Mouse (Mus musculus): Measurements from ENCODE around the gene Map3k7.
A peak's percentile ranks its signal among the peaks of the same experiment; 100 is the strongest.
"Not testable (repeated sequence)": the region's sequence is repeated elsewhere in the genome, so short reads cannot be mapped to it uniquely, and the experiment has no call there.

Map3k7 gene

DNA sequence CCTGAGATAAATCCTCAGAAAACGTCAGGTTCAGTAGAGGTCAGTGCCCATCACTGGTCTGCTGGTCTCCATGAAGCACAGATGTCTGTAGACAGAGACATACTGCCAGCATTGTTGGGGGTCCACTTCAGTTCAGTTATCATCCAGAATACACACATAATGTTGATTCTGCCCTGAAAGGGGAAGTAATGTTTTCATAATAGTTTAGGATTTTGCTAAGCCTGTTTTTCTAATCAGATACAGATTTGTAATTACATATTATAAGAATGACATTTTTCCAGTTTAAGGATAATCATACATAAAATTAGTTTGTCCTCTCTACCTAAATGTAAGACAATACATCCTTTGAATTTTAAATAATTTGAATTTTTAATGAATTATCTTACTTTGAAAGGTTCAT, 30.0 kb downstream of the Map3k7 start:
- DNase-seq: no peak

DNA sequence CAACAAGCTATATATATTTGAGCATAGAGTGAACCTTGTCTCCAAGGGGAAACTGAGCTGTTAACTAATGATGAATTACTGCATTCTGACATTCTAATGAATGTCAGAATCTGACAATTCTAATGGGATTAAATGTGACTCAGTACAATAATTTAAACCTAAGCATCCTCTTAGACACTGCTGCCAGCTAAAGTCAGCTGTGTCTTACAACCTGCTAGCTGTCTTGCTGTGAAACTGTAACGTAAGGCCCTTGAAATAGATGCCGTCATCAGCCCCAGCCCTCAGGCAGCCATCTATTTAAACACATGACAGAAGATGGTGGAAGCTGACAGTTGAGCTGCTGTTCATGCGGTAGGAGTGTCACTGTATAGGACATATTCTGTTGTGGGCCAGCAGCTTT, 37.6 kb downstream of the Map3k7 start:
- no peak for DNase-seq

DNA sequence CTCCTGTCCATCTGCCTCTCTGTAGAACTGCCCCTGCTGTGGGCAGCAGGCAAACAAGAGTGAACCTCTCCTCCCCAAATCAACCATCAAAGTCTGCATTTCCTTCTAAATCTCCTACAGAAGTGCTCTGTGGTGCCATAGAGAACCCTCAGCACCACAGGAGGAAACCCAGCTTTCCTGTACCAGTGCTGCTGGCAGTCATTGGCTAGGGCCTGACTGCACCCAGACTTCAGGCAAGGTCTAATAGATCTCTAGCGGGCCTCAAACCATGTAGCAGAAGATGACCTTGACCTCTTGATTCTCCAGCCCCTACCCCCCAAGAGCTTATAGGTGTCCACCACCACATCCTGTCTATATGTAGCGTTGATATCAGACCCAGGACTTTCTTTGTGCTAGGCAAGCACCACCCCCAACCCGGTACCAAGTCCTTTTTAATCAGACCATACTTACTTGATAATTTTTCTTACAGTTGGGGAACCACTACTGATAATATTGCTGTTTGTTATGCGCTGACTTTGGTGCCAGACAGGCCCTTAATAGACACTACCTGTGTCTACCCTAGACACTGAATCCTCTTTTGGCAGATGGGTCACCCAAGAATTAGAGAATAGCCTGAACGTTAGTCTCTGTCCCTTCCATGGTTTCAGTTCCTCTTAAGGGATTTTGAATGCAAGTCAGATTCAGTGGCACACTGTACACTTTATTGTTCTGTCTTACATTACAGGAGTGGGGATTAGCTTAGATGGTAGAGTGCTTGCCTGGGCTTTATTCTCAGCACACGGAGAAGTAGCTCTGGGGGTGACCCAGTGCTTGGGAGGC, 41.1 kb downstream of the Map3k7 start:
- no peak for DNase-seq

DNA sequence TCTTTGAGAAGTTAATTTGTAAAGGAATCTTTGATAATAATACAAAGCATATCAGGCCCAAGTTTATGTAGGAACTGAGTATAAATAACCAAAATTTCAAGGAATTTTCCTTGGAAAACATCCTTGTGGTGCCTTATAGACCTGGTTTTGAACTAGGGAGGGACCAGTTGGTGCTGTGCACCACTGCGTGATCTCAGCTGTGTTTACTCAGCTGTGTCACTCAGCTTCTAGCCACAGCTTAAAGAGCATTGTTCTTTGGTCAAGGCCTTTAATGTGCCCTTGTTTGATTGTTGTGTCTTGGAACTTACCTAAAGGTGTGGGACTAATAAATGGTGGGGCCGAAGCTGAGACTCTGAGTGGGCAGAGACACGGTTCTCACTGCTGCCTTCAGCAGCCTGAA, 43.3 kb downstream of the Map3k7 start:
- no peak for DNase-seq

DNA sequence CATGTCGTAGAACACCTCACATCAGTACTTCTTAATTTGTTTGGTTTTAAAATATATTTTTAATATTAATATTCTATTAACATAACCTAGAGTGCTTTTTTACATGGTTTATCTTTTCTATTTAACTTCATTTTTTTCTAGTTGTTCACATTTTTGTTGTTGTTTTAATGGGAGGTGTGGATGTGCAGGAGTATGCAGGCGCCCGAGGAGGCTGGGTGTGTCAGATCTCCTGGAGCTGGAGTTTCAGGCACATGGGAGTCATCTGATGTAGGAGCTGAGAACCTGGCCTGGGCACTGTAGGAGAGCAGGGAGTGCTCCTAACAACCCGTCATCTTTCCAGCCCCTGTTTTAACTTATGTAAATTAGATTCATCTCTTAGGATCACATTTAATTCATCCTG, 44.2 kb downstream of the Map3k7 start:
- DNase-seq: no peak

DNA sequence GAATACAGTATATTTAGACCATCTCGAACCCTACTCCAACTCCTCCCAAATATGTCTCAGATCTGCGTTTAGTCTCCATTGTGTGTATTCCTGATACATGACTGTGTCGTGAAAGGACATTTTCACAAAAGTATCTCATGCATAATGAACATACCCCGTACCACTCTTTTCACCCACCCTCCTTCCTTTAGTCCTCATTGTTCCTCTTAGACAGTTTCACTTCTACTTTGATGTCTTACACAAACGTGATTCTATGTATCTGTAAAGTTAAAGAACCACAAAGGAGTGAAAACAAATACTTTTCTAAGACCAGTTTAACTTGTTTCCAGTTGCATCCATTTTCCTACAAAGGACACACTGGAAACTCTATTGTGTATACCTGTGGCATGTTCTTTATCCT, 46.9 kb downstream of the Map3k7 start:
- no peak for DNase-seq

DNA sequence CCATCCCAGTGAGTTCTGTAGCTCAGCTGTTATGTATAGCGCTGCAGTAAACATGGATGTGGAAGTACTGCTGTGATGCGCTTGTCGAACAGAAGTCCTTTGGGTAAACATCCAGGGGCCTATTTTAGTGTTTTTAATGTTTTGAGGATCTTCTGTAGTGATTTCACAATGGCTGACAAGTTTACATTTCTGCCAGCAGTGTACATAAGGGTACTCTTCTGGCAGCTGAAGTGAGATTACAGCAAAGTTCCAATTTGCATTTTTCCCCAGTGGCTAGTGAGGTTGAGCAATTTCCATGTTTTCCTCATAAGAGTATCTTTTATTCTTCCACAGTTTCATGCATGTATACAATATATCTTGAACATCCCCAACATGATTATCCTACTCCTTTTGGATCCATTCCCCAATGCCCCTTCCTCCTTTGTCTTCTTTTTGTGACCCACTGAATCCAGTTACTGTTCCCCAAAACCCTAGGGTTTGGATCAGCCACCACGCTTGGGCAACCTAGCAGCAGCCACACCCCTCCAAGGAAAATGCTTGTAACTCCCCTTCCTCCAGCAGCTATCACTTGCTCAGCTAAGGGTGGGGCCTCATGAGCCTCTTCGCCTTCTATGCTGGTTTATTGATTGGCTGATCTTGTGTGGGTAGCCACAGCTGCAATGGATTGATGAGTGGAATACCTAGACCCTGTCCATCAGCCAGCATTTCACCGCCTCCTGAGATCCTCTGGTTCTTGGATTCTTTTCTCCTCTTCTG, 47.5 kb downstream of the Map3k7 start:
- no peak for DNase-seq

DNA sequence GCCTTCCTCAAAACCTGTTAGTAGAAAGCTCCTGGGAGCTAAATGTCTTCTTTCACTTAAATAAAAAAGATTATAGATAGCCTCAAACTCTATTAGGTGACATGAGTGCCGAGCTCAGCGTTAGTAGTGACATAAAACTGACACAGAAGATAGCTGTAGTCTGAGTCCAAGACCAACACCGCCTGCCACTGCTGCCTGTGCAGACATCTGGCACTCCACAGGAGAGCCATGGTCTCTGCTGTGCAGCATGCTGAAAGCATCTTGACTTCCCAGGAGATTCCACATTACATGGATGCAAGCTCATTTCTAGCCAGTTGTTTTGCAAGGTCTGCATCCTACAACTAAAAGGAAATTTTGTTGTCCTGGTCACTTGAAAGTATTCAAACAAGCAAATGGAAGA, 57.2 kb downstream of the Map3k7 start:
- DNase-seq: peak; percentile 38 to 48

DNA sequence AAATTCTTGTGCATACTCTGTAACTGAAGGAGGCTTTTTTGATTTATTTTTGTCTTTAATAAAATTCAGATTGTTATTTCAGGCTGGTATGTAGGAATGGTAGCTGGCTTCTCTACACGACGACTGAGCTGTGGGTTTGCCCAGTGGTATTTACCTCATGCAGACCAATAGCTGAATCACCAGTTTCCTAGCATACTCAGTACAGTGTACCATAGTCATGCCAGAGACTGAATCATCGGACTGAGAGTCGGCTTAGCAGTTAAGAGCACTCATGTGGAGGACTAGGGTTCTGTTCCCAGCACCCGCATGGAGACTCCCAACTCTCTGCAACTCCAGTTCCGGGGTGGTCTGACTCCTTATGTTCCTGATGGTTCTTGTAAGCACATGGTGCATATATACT, 58.4 kb downstream of the Map3k7 start:
- no peak for DNase-seq

DNA sequence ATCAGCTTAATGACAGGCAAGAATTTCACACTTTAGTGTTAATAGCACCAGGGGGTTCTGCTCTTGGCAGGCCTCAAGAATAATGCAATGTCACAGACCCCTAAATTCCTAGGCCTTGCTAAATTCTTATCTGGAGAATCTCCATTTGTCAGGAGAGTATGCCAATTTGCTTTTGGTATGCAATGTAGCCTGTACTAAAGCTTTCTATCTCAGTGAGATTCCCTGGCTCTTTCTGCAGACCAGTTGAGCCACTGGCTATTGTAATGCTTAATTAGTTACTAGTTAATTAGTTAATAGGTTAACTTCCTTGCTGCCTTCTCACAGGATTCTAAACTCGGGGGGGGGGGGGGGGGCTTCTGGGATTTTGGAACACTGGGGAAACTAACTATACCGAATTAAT, 60.3 kb downstream of the Map3k7 start:
- not testable (repeated sequence) for DNase-seq

DNA sequence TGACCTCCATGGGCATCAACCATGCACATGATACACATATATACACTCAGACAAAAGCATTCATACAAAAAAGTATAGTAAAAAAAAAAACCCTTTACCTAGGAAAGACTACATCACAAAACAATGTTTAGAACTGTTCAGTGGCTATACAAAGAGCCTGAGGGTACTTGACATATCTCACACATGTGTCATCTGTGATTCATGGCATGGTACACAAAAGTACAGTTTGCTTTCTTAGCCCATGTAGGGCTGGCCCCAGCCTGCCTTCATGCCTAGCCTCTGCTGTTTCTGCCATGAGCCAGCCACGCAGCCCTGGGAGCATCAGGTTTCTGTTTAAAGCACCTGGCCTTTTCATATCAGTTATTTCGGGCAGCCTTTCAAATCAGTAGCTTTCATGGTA, 61.2 kb downstream of the Map3k7 start:
- DNase-seq: no peak

DNA sequence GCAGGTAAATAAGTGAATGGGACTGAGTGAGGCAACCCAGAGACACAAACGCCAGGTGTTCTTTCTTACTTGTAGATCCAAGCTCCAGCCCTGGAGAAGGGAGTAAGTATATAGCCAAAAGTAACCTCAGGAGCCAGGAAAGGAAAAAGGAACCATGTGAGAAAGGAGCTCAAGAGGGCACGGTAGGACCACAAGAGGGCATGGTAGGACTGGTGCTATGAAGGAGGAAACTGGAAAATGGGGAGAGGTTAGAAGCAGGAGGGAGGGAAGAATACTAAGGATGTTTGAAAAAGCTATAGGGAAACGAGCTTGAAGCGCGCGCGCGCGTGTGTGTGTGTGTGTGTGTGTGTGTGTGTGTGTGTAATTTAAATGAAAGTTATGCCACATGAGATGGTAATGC, 63.2 kb downstream of the Map3k7 start:
- DNase-seq: no peak

DNA sequence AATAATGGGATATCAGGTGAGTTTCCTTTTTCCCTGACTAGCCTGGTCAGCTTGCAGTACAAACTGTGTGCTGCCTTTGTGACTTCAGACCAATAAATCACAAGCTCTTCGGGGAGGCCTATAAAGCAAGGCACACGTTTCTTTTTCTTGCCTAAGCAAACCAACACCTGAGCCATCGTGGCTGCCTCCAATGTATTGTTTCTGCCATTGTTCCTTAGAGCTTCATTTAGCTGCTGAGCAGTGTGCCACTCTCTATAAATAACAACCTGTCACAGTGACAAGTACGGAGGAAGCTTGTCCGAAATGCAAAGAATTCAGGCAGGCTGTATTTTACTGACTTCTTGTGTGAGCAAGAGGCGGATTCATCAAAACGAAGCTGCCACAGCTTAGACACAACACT, 73.4 kb downstream of the Map3k7 start:
- no peak for DNase-seq

DNA sequence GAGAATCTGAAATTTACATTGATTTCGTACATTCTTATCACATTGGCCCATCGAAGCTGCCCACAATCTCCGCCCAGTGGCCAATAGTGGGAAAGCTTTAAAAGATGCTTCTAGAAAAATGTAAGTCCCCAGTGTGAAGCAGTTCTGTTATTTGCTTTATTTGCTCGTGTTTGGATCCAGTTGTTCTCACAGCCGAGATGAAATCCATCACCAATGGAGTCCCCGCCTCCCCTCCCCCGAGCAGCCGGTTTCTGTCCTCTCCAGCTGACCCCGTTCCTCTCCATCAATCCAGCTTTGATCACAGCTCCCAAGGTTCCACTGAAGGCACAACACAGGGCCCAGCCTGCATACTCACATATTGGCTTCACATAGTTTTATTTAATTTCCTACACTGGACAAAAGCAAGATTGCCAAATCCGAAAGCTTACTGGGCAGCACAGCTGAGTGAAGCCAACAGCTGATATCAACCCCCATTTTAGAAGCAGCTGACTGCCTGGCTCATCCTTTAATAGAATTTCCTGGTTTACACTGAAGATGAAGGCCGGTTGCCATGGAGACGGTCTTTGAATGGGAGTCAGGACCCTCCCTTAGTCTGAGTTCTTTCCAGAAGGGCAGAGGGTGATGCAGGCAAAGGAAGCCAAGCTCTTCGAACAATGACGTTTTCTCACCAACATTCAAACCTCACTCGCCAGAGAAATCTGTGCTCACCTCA, 78.0 kb downstream of the Map3k7 start:
- DNase-seq: no peak

DNA sequence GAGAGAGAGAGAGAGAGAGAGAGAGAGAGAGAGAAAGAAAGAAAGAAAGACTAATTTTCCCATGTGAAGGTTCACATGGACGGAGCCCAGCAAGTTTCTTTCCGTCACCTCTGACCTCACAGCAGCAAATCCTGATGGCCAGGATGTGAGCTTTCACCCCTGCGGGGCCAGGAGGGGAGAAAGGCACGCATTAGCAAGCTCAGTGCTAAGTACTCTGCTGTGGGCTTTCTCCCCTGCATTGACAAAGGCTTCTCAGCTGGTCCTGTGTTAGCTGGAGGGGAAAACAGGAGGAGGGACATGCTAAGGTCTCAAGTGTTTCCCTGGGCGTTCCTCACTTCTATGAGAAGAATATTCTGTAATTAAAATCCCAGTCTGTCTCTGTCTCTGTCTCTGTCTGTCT, 81.3 kb downstream of the Map3k7 start:
- DNase-seq: no peak

DNA sequence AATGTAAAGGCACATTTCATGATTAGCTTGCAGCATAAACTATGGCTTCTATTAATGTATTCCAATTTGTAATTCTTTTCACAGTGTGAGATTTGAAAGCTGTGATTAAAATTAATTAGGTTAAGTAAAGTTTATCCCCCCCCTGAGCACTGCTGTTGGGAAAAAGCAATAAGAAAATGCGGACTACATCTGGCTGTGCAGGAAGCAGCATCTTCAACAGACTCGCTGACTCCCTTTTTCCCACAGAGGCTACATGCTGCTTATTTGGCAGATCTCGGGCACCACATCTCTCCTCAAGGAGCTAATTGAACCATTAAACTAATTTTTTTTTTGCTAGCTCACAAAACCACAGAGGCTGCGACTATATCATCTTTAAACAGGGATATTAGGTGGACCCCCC, 85.9 kb downstream of the Map3k7 start:
- DNase-seq: no peak

DNA sequence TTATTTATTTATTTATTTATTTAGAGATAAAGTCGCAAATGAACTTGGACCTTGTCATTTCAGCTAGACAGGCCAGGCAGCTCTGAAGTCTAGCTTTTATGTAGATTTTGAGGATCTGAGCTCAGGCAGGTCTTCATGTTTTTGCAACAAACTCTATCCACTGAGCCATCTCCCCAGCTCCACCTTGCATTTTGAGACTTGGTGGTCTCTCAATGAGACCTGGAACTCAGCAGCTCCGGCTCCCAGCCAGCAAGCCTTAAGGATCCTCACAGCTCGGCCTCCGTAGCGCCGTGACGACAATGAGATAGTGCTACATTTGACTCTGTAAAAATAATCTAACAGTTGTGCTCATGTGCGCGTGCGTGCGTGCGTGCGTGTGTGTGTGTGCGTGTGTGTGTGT, 89.3 kb downstream of the Map3k7 start:
- no peak for DNase-seq

DNA sequence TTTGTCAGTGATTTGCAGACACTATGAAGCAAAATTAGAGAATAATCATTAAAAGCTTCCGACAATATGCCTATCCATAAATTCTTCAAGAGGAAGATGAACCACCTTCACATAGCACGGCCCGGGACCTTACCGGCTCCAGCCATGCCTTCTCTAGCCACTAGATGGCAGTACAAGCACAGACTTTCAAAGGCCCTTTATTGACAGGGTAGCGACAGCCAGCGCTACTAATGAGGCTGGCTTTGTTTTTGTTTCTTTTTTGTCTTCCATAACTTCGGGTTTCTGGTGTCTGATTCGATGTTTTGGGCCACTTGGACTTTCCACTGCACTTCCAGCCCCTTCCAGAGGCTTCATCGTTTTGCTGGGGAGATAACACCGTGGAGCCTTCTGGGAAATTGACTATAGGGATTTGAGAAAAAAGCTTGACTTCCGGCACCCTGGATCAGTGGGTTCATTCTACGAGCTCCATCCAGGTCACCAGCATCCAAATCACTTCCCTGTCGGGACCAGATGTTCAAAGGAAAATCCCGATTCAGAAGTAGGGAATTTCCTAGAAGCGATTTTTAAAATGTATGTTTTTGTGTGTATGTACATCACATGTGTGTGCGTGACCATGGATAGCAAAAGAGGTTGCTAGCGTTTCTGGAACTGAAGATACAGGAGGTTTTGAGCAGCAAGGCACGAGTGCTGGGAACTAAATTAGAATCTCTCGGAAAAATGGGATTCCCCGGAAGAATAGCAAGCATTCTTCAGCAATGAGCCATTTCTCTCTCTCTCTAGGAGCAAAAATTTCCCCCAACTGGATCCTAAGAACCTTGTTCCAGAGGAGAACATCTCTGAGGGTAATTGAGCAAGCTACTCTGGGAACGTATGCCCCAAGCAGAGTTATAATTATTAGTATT, 91.5 kb downstream of the Map3k7 start:
- peak; percentile 90 to 91 for DNase-seq

DNA sequence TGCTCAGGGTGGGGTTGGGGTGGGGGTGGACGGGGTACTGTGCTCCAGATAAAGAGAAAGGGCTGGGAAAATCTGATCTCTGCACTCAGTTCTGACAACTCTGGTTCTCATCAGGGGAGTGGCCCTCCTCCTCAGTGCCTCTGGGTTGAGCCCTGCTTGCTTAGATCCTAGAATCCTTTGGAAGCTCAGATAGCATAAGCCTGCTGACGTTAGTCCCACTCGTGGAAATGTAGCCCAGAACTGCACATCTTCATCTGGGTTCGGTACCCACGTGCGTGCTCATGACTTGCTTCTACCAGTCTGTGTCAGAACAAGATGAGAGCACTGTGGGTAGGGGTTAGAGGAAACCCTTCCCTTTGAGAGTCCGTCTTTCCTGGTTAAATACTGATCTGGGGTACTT, 92.5 kb downstream of the Map3k7 start:
- no peak for DNase-seq

DNA sequence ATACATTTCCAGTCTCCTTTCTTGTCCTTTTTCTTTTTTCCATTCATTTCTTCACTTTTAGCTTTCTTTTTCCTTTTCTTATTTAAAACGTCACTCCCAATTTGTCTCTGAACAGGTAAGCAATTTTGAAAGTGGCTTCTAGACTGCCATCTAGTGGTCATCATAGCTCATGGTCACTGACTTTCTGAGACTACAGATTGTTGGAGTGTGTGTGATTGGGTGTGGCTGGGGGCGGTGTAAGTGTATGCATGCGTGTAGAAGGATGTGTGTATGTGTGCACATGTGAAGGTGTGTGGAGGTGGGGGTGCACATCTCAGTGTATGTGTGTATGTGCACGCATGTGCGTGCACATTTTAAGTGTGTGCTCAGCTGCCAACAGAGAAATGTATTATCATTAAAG, 93.2 kb downstream of the Map3k7 start:
- peak; percentile 26 to 43 for DNase-seq

DNA sequence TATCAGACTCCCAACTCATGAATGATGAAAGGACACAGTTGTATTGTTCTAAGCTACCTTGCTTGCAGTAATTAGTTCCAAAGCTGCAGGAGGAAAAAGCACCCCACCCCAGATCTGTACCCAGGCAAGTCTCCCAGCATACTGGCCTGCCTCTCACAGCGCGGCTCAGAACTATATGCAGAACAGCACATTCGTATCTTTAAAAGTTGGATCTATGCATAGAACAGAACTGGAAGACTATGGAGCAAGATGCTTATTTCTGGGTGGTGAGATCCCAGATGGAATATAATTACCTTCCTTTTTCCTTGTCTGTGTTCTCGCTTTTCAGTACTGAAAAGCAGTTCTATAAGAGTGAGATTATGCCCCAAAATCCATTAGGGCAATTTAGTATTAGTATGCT, 96.8 kb downstream of the Map3k7 start:
- no peak for DNase-seq

DNA sequence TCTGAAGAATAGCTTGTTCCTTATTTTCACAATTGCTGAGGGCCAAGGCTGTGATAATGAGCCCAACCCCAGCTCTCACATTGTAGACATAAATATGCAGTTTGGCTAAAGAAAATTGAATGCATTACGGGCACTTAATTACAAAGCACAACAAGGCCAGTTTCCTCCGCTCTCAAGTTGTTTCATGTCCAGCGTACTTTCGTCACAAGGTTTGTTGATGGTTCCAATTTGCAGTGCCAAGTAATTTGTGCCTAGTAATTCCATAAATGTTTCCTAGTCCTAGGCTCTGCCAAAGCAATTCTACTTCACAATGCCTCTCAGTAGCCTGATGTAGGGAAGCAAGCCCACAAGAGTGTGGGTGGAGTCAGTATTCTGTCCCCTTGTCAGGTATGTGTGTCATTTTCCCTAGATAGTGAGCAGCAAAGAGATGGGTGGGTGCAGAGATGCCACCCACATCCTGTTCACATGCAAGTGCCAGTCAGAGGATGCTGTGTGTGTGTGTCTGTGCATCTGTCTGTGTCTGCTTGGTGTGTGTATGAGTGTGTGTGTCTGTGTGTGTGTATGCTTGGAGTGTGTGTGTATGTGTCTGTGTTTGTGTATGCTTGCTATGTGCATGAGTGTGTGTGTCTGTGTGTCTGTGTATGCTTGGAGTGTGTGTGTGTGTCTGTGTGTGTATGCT, 98.6 kb downstream of the Map3k7 start:
- DNase-seq: no peak
